9 mouse cellular contexts compared by ENCODE assay signal in the genomic region with DNA sequence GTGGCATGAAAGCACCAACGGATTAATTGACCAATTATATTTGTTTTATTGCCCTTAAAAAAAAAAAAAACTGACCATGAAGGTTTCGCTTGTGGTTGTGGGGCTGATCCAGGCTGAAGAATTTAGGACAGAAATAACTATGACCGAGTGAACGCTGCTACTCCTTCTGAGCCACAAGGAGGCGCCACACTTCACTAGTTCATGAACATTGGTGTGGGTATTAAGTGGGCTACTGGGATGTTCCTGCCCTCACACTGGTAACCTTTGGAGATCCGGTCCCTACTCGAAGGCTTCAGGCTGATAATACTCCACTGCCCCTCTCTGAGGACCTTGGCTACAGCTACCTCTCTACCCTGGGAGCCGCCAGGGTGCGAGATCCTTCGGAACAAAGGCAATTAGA. TPM values are rescaled to one million over a fixed set of nuclear protein-coding genes. Genes with fewer than 3 reads are reported as not detected.
DNase-seq lines count a peak whose midpoint lies in the region; ATAC-seq and TF ChIP-seq lines count a peak whose summit lies in the region.
"Had no signal": no experiment of that assay in that cellular context is flagged by ENCODE, and none has a peak within 500 bp of the region (broad histone marks: within the 10 kb centered on the region; RNA-seq: fewer than 3 reads in every experiment).

No protein-coding gene starts in this region.

- H3K27ac ChIP-seq in hindbrain, embryonic 11.5 days (ENCODE audit: low read depth, low read length): no peak overlapping the region
- no peak overlapping the region for H3K27ac ChIP-seq in hindbrain, embryonic 12.5 days
- H3K27ac ChIP-seq in cortical plate, adult 2 months (ENCODE audit: insufficient read depth, low read length): no peak overlapping the region
- H3K27ac ChIP-seq: embryonic facial prominence, embryonic 12.5 days had no signal

- H3K4me2 ChIP-seq in hindbrain, embryonic 11.5 days (replicated peaks; ENCODE audit: low read depth, low read length): no peak overlapping the region
- H3K4me2 ChIP-seq in hindbrain, embryonic 12.5 days (replicated peaks): no peak overlapping the region
- H3K4me2 ChIP-seq: embryonic facial prominence, embryonic 12.5 days had no signal

- no peaks in the 10 kb centered on the region; the same call in 1 of the 2 replicates for H3K4me1 ChIP-seq in hindbrain, embryonic 11.5 days (replicated peaks; ENCODE audit: control insufficient read depth, insufficient read depth, low read length)
- peaks cover 39% of the 10 kb centered on the region for H3K4me1 ChIP-seq in hindbrain, embryonic 12.5 days
- H3K4me1 ChIP-seq in cortical plate, adult 2 months (ENCODE audit: control insufficient read depth, insufficient read depth, low read length): no peaks in the 10 kb centered on the region

- no peak for ATAC-seq in hindbrain, embryonic 11.5 days (ENCODE audit: low FRiP score)
- ATAC-seq in hindbrain, embryonic 12.5 days (ENCODE audit: low FRiP score): no peak
- no peak for ATAC-seq in activated CD4-positive, CD25-positive, alpha-beta regulatory T cell, adult 4 months

- no peak for TF ChIP-seq POLR2A in cortical plate, adult 2 months (IDR thresholded peaks at IDR 0.05; ENCODE audit: extremely low read depth, insufficient read depth, low read length)

- peak; percentile 54 for TF ChIP-seq CTCF in cortical plate, adult 2 months (IDR thresholded peaks at IDR 0.05; ENCODE audit: extremely low read depth, insufficient read depth, low read length)

- WGBS in hindbrain, embryonic 11.5 days: 62% methylated on average over 10 of the region's 10 CpGs
- WGBS in hindbrain, embryonic 12.5 days: 62% methylated on average over 10 of the region's 10 CpGs

- no peaks in the 10 kb centered on the region for H3K36me3 ChIP-seq in hindbrain, embryonic 11.5 days (ENCODE audit: control insufficient read depth, insufficient read depth, low read length)
- H3K36me3 ChIP-seq in hindbrain, embryonic 12.5 days: peaks cover 4% of the 10 kb centered on the region; the same call in 1 of the 2 replicates
- H3K36me3 ChIP-seq: embryonic facial prominence, embryonic 12.5 days had no signal

- DNase-seq in hindbrain, embryonic 11.5 days (ENCODE audit: low spot score): peak; percentile 73
- peak; percentile 8 for DNase-seq in thymus, postnatal 0 days (ENCODE audit: low spot score)
- no peak for DNase-seq in thymus, adult 18-20 months
- peak; percentile 71 for DNase-seq in mesoderm, embryonic 11.5 days (ENCODE audit: low read depth, low spot score)
- DNase-seq in yolk sac, embryonic 10.5 days (ENCODE audit: low spot score): no peak

- H3K4me3 ChIP-seq in hindbrain, embryonic 11.5 days (ENCODE audit: low read depth, low read length): no peak overlapping the region
- H3K4me3 ChIP-seq in hindbrain, embryonic 12.5 days: no peak overlapping the region
- H3K4me3 ChIP-seq in cortical plate, adult 2 months (ENCODE audit: insufficient read depth, low read length): no peak overlapping the region
- H3K4me3 ChIP-seq: embryonic facial prominence, embryonic 12.5 days had no signal

- H3K27me3 ChIP-seq in hindbrain, embryonic 11.5 days (ENCODE audit: control insufficient read depth, insufficient read depth, low read length): no peaks in the 10 kb centered on the region
- H3K27me3 ChIP-seq in hindbrain, embryonic 12.5 days: no peaks in the 10 kb centered on the region
- H3K27me3 ChIP-seq: embryonic facial prominence, embryonic 12.5 days had no signal

- no peak overlapping the region for H3K9ac ChIP-seq in hindbrain, embryonic 11.5 days (ENCODE audit: low read depth, low read length)
- H3K9ac ChIP-seq in hindbrain, embryonic 12.5 days: no peak overlapping the region
- H3K9ac ChIP-seq: embryonic facial prominence, embryonic 12.5 days had no signal

- H3K9me3 ChIP-seq in hindbrain, embryonic 11.5 days (ENCODE audit: control insufficient read depth, low read length): no peaks in the 10 kb centered on the region
- H3K9me3 ChIP-seq in hindbrain, embryonic 12.5 days (replicated peaks): no peaks in the 10 kb centered on the region
- H3K9me3 ChIP-seq: embryonic facial prominence, embryonic 12.5 days had no signal

RNA-seq across cellular contexts. Expression of gene Ttc12, which starts 42.9 kb away (rescaled TPM):
- polyA plus RNA-seq in hindbrain, embryonic 11.5 days (2014; fragmentation: Nextera tagmentation; extraction: Ambion mirVana): 2.9 and 3.4 TPM in 2 replicates
- 2.4 and 3.5 TPM in 2 replicates for polyA plus RNA-seq in hindbrain, embryonic 12.5 days (2016; fragmentation: Nextera tagmentation; extraction: Ambion mirVana)
- polyA plus RNA-seq in thymus, postnatal 0 days (2015; fragmentation: Nextera tagmentation; extraction: Ambion mirVana): 2.1 and 2.8 TPM in 2 replicates
- polyA plus RNA-seq in cortical plate, adult 2 months (2012; rRNA removed): 1.6 and 1.7 TPM in 2 replicates
- not detected for polyA plus RNA-seq in activated CD4-positive, CD25-positive, alpha-beta regulatory T cell, adult 4 months (2017; shearing (Covaris generic))

Comparison
In these comparisons a context has a peak if more than half of its experiments do, and no peak if none do; other contexts are left out.
1. DNase-seq: peak in hindbrain, embryonic 11.5 days (single experiment), thymus, postnatal 0 days (single experiment) and mesoderm, embryonic 11.5 days (single experiment); none in thymus, adult 18-20 months (0 of 2) and yolk sac, embryonic 10.5 days (single experiment).